Mouse (Mus musculus) monocyte, adult 2 months (primary cell): ENCODE results near the gene Prkch.

Experiments
- DNase-seq, 2 experiments: peaks; one replicate each; pipeline ENCODE4 v3.0.0; 2022; ENCODE audit warnings: low spot score in 2 of 2, low read depth in 1 of 2

Gene Prkch

DNA sequence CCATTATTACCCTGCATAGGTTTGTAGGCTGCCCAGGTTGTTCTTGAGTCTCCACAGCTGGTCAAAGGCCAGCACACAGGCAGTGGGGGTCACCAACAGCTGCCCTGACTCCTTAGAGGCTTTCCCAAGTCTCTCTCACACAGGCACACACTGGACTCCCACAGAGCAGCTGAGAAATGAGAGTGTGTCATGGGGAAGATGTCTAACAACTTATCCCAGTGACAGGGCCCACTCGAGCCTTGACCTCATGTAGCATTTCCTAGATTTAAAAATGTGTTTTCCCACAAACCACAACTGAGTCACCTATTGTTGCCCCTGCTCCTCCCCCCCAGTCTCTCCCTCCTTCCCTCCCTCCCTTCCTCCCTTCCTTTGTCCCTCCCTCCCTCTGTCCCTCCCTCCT lies 234.2 kb downstream of the Prkch start:
- no peak for DNase-seq

DNA sequence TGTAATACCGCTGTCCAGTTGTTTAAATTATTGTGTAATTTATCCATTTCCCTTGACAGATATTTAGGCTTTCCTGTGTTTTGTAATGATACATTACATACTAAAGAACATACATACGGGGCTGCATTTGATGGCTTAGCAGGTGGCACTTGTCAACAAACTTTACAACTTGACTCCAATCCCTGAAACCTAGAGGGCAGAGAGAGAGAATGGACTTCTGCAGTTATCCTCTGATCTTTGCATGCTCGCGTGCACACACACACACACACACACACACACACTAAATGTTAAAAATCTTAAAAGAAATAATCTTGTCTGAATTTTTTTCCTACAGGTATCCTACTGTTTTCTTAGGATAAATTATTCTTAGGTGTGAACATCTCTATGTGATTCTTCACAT lies 236.6 kb downstream of the Prkch start:
- DNase-seq = no peak

- DNase-seq = no peak
These were observed 237.7 kb downstream of the Prkch start for GRCm38 (mm10) chr12:73822331-73822730.

GRCm38 (mm10) chr12:73824828-73825227 lies 240.2 kb downstream of the Prkch start:
- DNase-seq = no peak
